Mouse (Mus musculus): ENCODE measurements at regions not wholly inside any gene's neighbourhood (a gene's known extent, or its start where the extent isn't known, plus 50 kb on each side); places are given as distances from the start of the nearest gene placed in this dataset.

DNA sequence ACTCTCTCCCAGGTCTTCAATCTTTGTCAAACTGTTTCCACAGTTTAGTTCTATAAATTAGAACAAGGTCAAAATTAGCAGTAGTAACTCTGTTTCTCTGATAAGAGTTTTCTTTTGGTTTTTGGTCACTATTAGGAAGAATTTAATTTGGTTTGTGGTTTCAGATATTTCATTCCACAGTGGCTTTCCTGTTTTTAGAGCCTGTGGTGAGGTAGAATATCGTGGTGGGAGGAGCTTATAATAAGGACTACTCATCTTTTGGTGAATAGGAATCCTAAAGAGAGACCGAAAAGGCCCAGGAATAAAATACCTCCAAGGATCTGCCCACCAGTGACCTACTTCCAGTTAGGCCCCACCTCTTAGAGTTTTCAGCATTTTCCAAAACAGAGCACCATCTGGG, 125.8 kb upstream of the Fut8 start:
- Histone ChIP-seq H3K79me2 (ENCODE audit: control insufficient read depth, insufficient read depth, low read length) (no peaks in the 10 kb centered on the region), H3K27me3 (ENCODE audit: control insufficient read depth, insufficient read depth, low read length) (no peaks in the 10 kb centered on the region), H3K4me1 (ENCODE audit: control insufficient read depth, insufficient read depth, low read length) (no peaks in the 10 kb centered on the region), H3K27ac (replicated peaks; ENCODE audit: insufficient read depth, low read depth, low read length) (no peak overlapping the region), H3K4me3 (ENCODE audit: insufficient read depth, low read depth, low read length) (no peak overlapping the region), H3K36me3 (ENCODE audit: control insufficient read depth, insufficient read depth, low read length) (no peaks in the 10 kb centered on the region), H3K9ac (ENCODE audit: low read depth, low read length) (no peak overlapping the region)
- TF ChIP-seq POLR2A (IDR thresholded peaks at IDR 0.05; ENCODE audit: extremely low read depth, insufficient read depth, low read length) = no peak
- DNase-seq (ENCODE audit: extremely low read depth, low read depth, low spot score) = no peak
- WGBS = 81% methylated on average over 2 of the region's 2 CpGs

DNA sequence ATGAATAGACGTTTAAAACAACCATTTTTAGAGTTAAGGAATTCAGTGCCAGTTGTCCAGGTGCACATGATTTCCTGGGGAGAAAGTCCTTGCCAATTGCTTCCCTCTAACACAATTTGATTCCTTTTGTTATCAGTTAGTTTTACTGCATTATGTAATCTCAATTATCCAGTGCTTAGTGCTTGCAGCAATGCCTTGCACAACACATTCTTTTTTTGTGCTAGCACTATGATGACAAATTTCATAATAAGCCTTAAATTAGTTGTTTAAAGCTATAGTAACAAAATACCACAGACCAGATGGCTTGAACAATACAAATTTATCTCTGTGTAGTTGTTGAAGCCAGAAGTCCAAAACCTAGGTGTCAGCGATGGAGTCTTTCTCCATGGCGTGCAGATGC, 130.7 kb upstream of the Fut8 start:
- no peak for TF ChIP-seq CTCF (IDR thresholded peaks at IDR 0.05; ENCODE audit: low read depth, low read length)
- TF ChIP-seq POLR2A (IDR thresholded peaks at IDR 0.05; ENCODE audit: extremely low read depth, insufficient read depth, low read length) = no peak
- WGBS = 83% methylated on average over 3 of the region's 3 CpGs
- Histone ChIP-seq H3K79me2 (ENCODE audit: control insufficient read depth, insufficient read depth, low read length) (no peaks in the 10 kb centered on the region), H3K36me3 (ENCODE audit: control insufficient read depth, insufficient read depth, low read length) (no peaks in the 10 kb centered on the region), H3K9ac (ENCODE audit: low read depth, low read length) (no peak overlapping the region), H3K27me3 (ENCODE audit: control insufficient read depth, insufficient read depth, low read length) (no peaks in the 10 kb centered on the region), H3K4me1 (ENCODE audit: control insufficient read depth, insufficient read depth, low read length) (0 out of 2 replicates have a peak, but pooled peaks cover 2% of the 10 kb centered on the region), H3K27ac (replicated peaks; ENCODE audit: insufficient read depth, low read depth, low read length) (no peak overlapping the region), H3K4me3 (ENCODE audit: insufficient read depth, low read depth, low read length) (no peak overlapping the region)
- peak; percentile 56 for DNase-seq (ENCODE audit: extremely low read depth, low read depth, low spot score)

DNA sequence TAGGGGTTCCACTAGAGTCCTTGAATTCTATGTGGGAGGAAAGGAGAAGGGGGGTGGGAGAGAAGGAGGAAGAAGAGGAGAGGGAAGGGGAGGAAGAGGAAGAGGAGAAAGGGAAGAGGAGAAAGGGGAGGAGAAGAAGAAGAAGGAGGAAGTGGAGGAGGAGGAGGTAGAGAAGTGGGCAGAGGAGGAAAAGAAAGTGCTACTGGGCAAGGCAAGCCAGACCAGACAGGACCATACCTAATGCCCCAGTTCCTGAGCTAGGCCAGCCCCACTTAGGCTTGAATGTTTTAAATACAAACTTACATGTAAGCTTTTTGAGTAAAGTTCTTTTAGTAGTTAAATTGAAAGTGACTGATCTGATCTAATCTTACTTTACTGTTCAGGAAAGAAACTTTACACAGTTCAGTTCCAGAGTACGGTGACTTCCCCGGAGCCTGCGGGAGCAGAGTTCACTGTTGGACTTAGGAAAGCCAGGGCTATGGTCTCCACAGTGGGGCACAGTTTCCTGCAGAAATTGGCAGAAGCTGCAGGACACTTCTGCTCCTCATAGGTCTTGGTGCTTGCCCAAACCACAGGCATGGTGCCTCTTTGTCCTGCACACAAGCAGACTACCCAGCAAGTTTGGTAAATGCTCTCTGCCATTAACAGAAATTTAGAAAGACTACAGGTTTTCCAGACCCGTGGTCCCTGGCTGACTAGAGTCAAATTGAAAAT, 131.9 kb upstream of the Fut8 start:
- Histone ChIP-seq H3K27me3 (ENCODE audit: control insufficient read depth, insufficient read depth, low read length) (no peaks in the 10 kb centered on the region), H3K4me3 (ENCODE audit: insufficient read depth, low read depth, low read length) (no peak overlapping the region), H3K9ac (ENCODE audit: low read depth, low read length) (no peak overlapping the region), H3K36me3 (ENCODE audit: control insufficient read depth, insufficient read depth, low read length) (no peaks in the 10 kb centered on the region), H3K27ac (replicated peaks; ENCODE audit: insufficient read depth, low read depth, low read length) (no peak overlapping the region), H3K79me2 (ENCODE audit: control insufficient read depth, insufficient read depth, low read length) (no peaks in the 10 kb centered on the region), H3K4me1 (ENCODE audit: control insufficient read depth, insufficient read depth, low read length) (0 out of 2 replicates have a peak, but pooled peaks cover 2% of the 10 kb centered on the region)
- 35% methylated on average over 4 of the region's 4 CpGs for WGBS
- TF ChIP-seq POLR2A (IDR thresholded peaks at IDR 0.05; ENCODE audit: extremely low read depth, insufficient read depth, low read length) (no peak), CTCF (IDR thresholded peaks at IDR 0.05; ENCODE audit: low read depth, low read length) (no peak)
- peak; percentile 61 for DNase-seq (ENCODE audit: extremely low read depth, low read depth, low spot score)

DNA sequence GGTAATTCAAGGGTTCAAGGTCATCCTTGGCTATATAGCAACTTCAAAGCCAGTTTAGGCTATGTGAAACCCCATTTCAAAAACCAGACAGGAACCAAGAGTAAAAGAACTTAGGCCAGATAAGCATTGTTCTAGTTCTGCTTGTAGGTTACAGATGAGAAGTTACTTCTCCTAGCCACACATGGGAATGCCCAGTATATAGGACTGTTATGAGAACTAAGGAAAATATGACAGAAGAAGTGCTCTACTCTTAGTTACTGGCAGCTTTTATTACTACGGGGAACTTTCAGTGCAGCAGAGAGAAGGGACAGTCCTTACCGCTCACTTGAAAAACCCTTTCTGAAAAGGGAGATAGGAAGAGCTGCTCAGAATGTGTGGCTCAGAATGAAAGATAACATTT, 137.4 kb upstream of the Fut8 start:
- no peaks in the 10 kb centered on the region for H3K36me3 ChIP-seq (ENCODE audit: control insufficient read depth, insufficient read depth, low read length)
- no peaks in the 10 kb centered on the region for H3K79me2 ChIP-seq (ENCODE audit: control insufficient read depth, insufficient read depth, low read length)
- H3K4me1 ChIP-seq (ENCODE audit: control insufficient read depth, insufficient read depth, low read length) = no peaks in the 10 kb centered on the region
- no peak for DNase-seq (ENCODE audit: extremely low read depth, low read depth, low spot score)
- no peaks in the 10 kb centered on the region for H3K27me3 ChIP-seq (ENCODE audit: control insufficient read depth, insufficient read depth, low read length)
- TF ChIP-seq POLR2A (IDR thresholded peaks at IDR 0.05; ENCODE audit: extremely low read depth, insufficient read depth, low read length) (no peak), CTCF (IDR thresholded peaks at IDR 0.05; ENCODE audit: low read depth, low read length) (no peak)
- H3K27ac ChIP-seq (replicated peaks; ENCODE audit: insufficient read depth, low read depth, low read length) = no peak overlapping the region
- H3K9ac ChIP-seq (ENCODE audit: low read depth, low read length) = no peak overlapping the region
- WGBS = 98% methylated on average over 2 of the region's 2 CpGs
- no peak overlapping the region for H3K4me3 ChIP-seq (ENCODE audit: insufficient read depth, low read depth, low read length)

DNA sequence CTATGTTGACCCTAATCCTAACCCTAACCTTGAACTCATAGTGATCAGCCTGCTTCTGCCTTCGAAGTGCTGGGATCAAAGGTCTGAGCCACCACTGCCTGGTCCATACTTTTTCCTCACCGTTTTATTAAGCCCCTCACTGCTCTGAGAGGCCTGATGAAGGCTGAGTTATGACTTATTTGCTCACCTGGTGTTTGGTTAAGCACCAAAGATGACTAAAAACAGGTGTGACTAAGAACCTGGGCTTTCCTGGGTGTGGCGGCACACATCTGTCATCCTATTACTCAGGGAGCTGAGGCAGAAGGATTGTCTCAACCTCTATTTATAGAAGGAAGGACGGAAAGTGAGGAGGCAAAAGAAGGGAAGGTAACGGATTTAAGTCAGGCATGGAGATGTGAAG, 137.5 kb upstream of the Max start:
- TF ChIP-seq CTCF (IDR thresholded peaks at IDR 0.05; ENCODE audit: low read depth, low read length) (no peak), POLR2A (IDR thresholded peaks at IDR 0.05; ENCODE audit: extremely low read depth, insufficient read depth, low read length) (no peak)
- no peak for DNase-seq (ENCODE audit: extremely low read depth, low read depth, low spot score)
- Histone ChIP-seq H3K36me3 (ENCODE audit: control insufficient read depth, insufficient read depth, low read length) (no peaks in the 10 kb centered on the region), H3K9ac (ENCODE audit: low read depth, low read length) (no peak overlapping the region), H3K27me3 (ENCODE audit: control insufficient read depth, insufficient read depth, low read length) (no peaks in the 10 kb centered on the region), H3K4me1 (ENCODE audit: control insufficient read depth, insufficient read depth, low read length) (peaks cover 4% of the 10 kb centered on the region), H3K27ac (replicated peaks; ENCODE audit: insufficient read depth, low read depth, low read length) (no peak overlapping the region), H3K79me2 (ENCODE audit: control insufficient read depth, insufficient read depth, low read length) (no peaks in the 10 kb centered on the region), H3K4me3 (ENCODE audit: insufficient read depth, low read depth, low read length) (no peak overlapping the region)
- 80% methylated on average over 5 of the region's 5 CpGs for WGBS

DNA sequence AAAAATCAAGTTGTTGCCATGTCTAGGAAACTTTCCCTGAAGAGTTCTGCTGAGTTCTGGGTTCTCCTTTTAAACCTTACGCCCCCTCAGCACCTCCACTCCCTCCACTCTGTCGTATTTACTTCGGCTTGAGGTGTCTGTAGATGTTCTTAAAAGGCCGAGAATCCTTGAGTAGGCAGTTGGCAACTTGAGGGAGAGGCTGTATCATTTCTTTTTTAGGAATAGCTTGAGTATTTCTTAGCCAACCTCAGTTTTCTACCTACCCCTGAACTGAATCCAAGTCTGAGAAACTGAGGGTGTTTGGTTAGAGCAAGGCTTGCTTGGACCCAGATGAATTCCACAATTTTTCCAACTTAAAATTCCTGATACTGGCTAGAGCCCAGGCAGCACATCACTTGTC, 136.8 kb upstream of the Max start:
- peaks cover 4% of the 10 kb centered on the region for H3K4me1 ChIP-seq (ENCODE audit: control insufficient read depth, insufficient read depth, low read length)

More for the DNA sequence above, 136.8 kb upstream of the Max start:
- Histone ChIP-seq H3K36me3 (ENCODE audit: control insufficient read depth, insufficient read depth, low read length) (no peaks in the 10 kb centered on the region), H3K27me3 (ENCODE audit: control insufficient read depth, insufficient read depth, low read length) (no peaks in the 10 kb centered on the region), H3K9ac (ENCODE audit: low read depth, low read length) (no peak overlapping the region), H3K4me3 (ENCODE audit: insufficient read depth, low read depth, low read length) (no peak overlapping the region), H3K27ac (replicated peaks; ENCODE audit: insufficient read depth, low read depth, low read length) (no peak overlapping the region), H3K79me2 (ENCODE audit: control insufficient read depth, insufficient read depth, low read length) (no peaks in the 10 kb centered on the region)
- no peak for DNase-seq (ENCODE audit: extremely low read depth, low read depth, low spot score)
- 91% methylated on average over 4 of the region's 4 CpGs for WGBS
- TF ChIP-seq POLR2A (IDR thresholded peaks at IDR 0.05; ENCODE audit: extremely low read depth, insufficient read depth, low read length) (no peak), CTCF (IDR thresholded peaks at IDR 0.05; ENCODE audit: low read depth, low read length) (no peak)
